Mouse (Mus musculus) cerebellum, adult 2 months (tissue): Measurements from ENCODE around the gene H6pd.

Source experiments
- CTCF ChIP-seq: fragments of 200-500 bp; IDR thresholded peaks from 2 replicates; pipeline ENCODE4 v1.5.1; 2011; ENCODE audit warnings: low read depth, mild to moderate bottlenecking, control low read depth, low read length, moderate library complexity, borderline replicate concordance; ENCODE audit not compliant: insufficient read depth
- POLR2A ChIP-seq: fragments of 200-500 bp; IDR thresholded peaks from 2 replicates; pipeline ENCODE4 v1.6.1; 2011; ENCODE audit warnings: low read length, control low read depth, borderline replicate concordance; ENCODE audit not compliant: insufficient read depth

DNA sequence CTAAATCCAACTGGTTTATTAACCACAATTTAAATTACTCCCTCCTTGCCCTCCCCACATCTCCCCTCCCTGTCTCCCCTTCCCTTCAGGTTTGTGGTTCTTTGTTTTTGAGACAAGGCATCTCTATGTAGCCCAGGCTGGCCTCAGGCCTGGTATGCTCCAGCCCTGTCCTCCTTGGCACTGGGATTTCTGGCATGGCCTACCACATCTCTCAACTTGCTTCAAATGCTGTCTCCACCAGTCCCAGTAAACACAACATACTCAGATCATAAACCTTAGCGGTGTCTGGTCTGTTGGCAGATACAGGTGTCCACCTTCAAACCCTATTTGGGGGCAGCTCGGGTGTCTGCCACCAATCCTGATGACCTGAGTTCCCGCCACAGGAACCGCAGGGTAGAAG lies 5.2 kb downstream of the H6pd start:
- TF ChIP-seq CTCF (no peak), POLR2A (no peak)
